Mouse (Mus musculus) hindbrain, embryonic 14.5 days (tissue): ENCODE data around the gene Wwox. TPM values are rescaled to one million over a fixed set of nuclear protein-coding genes. Genes with fewer than 3 reads are reported as not detected.

Experiments used
- ATAC-seq: fragments of 200-750 bp; cut with Nextera tagmentation; 2 replicates; pipeline ENCODE4 v1.8.0; 2017; ENCODE audit warnings: moderate number of reproducible peaks, mild to moderate bottlenecking, moderate TSS enrichment, moderate library complexity; ENCODE audit not compliant: low FRiP score
- DNase-seq: peaks from one replicate; pipeline ENCODE4 v3.0.0-alpha.2; 2015; ENCODE audit warnings: low spot score
- H3K27ac ChIP-seq: fragments of 300-500 bp; sonication (generic); 2 replicates; pipeline ENCODE4 v1.5.1; 2014; ENCODE audit warnings: mild to moderate bottlenecking, moderate library complexity
- H3K27me3 ChIP-seq: fragments of 300-500 bp; sonication (generic); 2 replicates; pipeline ENCODE4 v1.6.1; 2014; ENCODE audit warnings: mild to moderate bottlenecking, low read length, mixed read lengths; ENCODE audit not compliant: control insufficient read depth, insufficient read depth
- H3K36me3 ChIP-seq: fragments of 300-500 bp; sonication (generic); replicated peaks from 2 replicates; pipeline ENCODE4 v1.6.1; 2014; ENCODE audit not compliant: control insufficient read depth, insufficient read depth
- H3K4me1 ChIP-seq: fragments of 300-500 bp; sonication (generic); replicated peaks from 2 replicates; pipeline ENCODE4 v1.6.1; 2014; ENCODE audit warnings: antibody characterized with exemption, low read length, mixed read lengths; ENCODE audit not compliant: control insufficient read depth, insufficient read depth
- H3K4me2 ChIP-seq: fragments of 300-500 bp; sonication (generic); replicated peaks from 2 replicates; pipeline ENCODE4 v1.6.1; 2014; ENCODE audit warnings: mild to moderate bottlenecking, moderate library complexity
- H3K4me3 ChIP-seq: fragments of 300-500 bp; sonication (generic); replicated peaks from 2 replicates; pipeline ENCODE4 v1.5.1; 2014; ENCODE audit warnings: mild to moderate bottlenecking, low read length
- H3K9ac ChIP-seq: fragments of 300-500 bp; sonication (generic); 2 replicates; pipeline ENCODE4 v1.6.1; 2014
- H3K9me3 ChIP-seq: fragments of 300-500 bp; sonication (generic); 2 replicates; pipeline ENCODE4 v1.6.1; 2016; ENCODE audit warnings: low read length; ENCODE audit not compliant: control insufficient read depth
- WGBS: fragments of 180-500 bp; shearing (Covaris S2); extraction: QIAGEN DNeasy Blood & Tissue Kit; methylation state at CpG from one replicate; pipeline ENCODE4 v1.1.7; 2014; 5-methylcytosine and 5-hydroxymethylcytosine counted together
- polyA plus RNA-seq: library from polyadenylated mRNA; unstranded; fragments of >200 nt; fragmentation: Nextera tagmentation; extraction: Ambion mirVana; gene quantifications from 2 replicates; pipeline ENCODE4 v1.2.1, GENCODE M21; 2014

Wwox gene
- polyA plus RNA-seq, 1 experiment from 2014 or later, result 12.7 TPM

- no peak for DNase-seq
Measured at GRCm38 (mm10) chr8:114675151-114675550, 235.7 kb downstream of the Wwox start.

GRCm38 (mm10) chr8:114676918-114677317 lies 237.5 kb downstream of the Wwox start:
- no peaks in the 10 kb centered on the region for H3K9me3 ChIP-seq
- no peaks in the 10 kb centered on the region for H3K36me3 ChIP-seq
- no peak overlapping the region for H3K4me3 ChIP-seq
- H3K4me1 ChIP-seq, result no peaks in the 10 kb centered on the region
- no peaks in the 10 kb centered on the region for H3K27me3 ChIP-seq
- WGBS, result 93% methylated on average over 2 of the region's 2 CpGs
- H3K9ac ChIP-seq, result no peak overlapping the region
- DNase-seq, result no peak
- no peak for ATAC-seq
- no peak overlapping the region for H3K27ac ChIP-seq
- H3K4me2 ChIP-seq, result no peak overlapping the region

More at GRCm38 (mm10) chr8:114675151-114675550, 235.7 kb downstream of the Wwox start:
- no peak for ATAC-seq
- no peaks in the 10 kb centered on the region for H3K36me3 ChIP-seq
- H3K27ac ChIP-seq, result no peak overlapping the region
- H3K9me3 ChIP-seq, result no peaks in the 10 kb centered on the region
- H3K4me1 ChIP-seq, result no peaks in the 10 kb centered on the region
- WGBS, result 77% methylated on average over 7 of the region's 7 CpGs
- no peak overlapping the region for H3K4me2 ChIP-seq
- H3K27me3 ChIP-seq, result no peaks in the 10 kb centered on the region
- no peak overlapping the region for H3K9ac ChIP-seq
- H3K4me3 ChIP-seq, result no peak overlapping the region

DNA sequence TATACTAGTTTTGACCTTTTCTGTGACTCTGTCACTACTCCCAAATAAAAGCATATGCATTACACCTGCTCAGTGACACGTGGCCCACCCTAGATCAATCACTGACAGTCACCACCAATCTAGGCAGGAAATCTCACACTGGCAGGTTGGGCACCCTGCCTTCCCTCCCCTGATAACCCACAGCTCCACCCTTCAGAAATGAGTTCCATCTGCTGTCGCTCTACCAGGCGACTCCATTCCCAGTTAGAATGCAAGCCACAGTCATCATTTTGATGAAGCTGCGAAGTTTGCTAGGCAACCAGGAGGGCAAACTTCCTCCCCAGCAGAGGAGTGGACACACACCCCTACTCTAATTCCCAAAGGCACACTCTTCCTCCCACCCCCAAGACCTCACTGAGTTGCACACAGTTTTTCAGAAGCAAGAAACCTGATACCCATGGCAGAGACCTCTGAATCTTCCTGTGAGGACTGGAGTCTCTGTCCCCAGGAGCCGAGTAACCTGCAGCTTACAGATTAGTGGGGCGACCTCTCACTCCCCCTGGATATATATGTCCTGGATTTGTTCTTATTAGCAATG lies 238.2 kb downstream of the Wwox start:
- no peaks in the 10 kb centered on the region for H3K36me3 ChIP-seq

DNA sequence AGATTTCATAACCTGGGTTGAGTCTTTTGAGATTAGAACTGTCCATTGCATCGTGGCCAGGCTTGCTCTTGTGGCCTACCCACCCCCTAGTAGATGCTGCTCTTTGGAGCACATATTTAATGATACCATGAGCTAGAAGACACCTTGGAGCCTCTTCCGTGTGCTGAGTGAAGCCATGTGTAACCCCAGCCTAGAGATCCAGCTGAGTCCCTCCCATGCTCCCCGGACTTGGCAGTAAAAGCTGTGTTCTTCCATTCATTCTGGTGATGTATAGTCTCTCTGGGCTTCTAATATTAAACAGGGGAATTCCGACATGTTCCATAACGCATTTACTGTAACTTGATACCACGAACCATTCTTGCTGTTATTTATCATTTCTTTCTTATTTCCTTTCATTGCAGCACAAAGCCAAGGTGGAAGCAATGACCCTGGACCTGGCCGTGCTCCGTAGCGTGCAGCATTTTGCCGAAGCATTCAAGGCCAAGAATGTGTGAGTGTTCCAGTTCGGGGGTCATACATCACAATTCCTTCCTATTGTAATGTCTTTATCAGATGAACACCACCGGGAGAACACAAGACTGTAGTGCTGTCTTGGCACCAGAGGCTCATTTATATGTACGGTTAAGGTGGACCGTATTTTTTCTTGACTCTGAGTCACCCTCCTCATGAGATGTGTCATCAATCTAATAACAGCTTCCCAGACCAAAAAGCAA lies 240.1 kb downstream of the Wwox start:
- Histone ChIP-seq H3K4me2 (no peak overlapping the region), H3K9me3 (no peaks in the 10 kb centered on the region), H3K27me3 (no peaks in the 10 kb centered on the region), H3K36me3 (no peaks in the 10 kb centered on the region), H3K9ac (no peak overlapping the region), H3K27ac (no peak overlapping the region), H3K4me1 (no peaks in the 10 kb centered on the region), H3K4me3 (no peak overlapping the region)
- 69% methylated on average over 14 of the region's 14 CpGs for WGBS
- DNase-seq, result no peak
- ATAC-seq, result no peak

More for the DNA sequence above, 238.2 kb downstream of the Wwox start:
- WGBS, result 72% methylated on average over 6 of the region's 6 CpGs
- H3K9ac ChIP-seq, result no peak overlapping the region
- no peak overlapping the region for H3K27ac ChIP-seq
- ATAC-seq (no peak), DNase-seq (no peak)
- no peaks in the 10 kb centered on the region for H3K9me3 ChIP-seq
- no peak overlapping the region for H3K4me2 ChIP-seq
- H3K4me1 ChIP-seq, result no peaks in the 10 kb centered on the region
- H3K27me3 ChIP-seq, result no peaks in the 10 kb centered on the region
- H3K4me3 ChIP-seq, result no peak overlapping the region

- Histone ChIP-seq H3K4me3 (no peak overlapping the region), H3K4me1 (no peaks in the 10 kb centered on the region), H3K4me2 (no peak overlapping the region), H3K27ac (no peak overlapping the region), H3K27me3 (no peaks in the 10 kb centered on the region), H3K9ac (no peak overlapping the region), H3K36me3 (no peaks in the 10 kb centered on the region), H3K9me3 (no peaks in the 10 kb centered on the region)
- ATAC-seq (no peak), DNase-seq (no peak)
- WGBS, result 82% methylated on average over 10 of the region's 10 CpGs
Measured at GRCm38 (mm10) chr8:114681136-114681535, 241.7 kb downstream of the Wwox start.

GRCm38 (mm10) chr8:114682166-114682565 lies 242.7 kb downstream of the Wwox start:
- Histone ChIP-seq H3K4me1 (no peaks in the 10 kb centered on the region), H3K4me3 (no peak overlapping the region), H3K9ac (no peak overlapping the region), H3K9me3 (no peaks in the 10 kb centered on the region), H3K4me2 (no peak overlapping the region), H3K27ac (no peak overlapping the region), H3K27me3 (no peaks in the 10 kb centered on the region), H3K36me3 (no peaks in the 10 kb centered on the region)
- ATAC-seq (no peak), DNase-seq (no peak)
- WGBS, result 64% methylated on average over 10 of the region's 10 CpGs

- H3K27me3 ChIP-seq, result no peaks in the 10 kb centered on the region
- H3K4me2 ChIP-seq, result no peak overlapping the region
- H3K36me3 ChIP-seq, result no peaks in the 10 kb centered on the region
- no peaks in the 10 kb centered on the region for H3K4me1 ChIP-seq
- no peaks in the 10 kb centered on the region for H3K9me3 ChIP-seq
- H3K27ac ChIP-seq, result no peak overlapping the region
- no peak overlapping the region for H3K4me3 ChIP-seq
- WGBS, result 89% methylated on average over 11 of the region's 11 CpGs
- H3K9ac ChIP-seq, result no peak overlapping the region
- no peak for DNase-seq
- ATAC-seq, result no peak
Measured at GRCm38 (mm10) chr8:114684046-114684702, 244.7 kb downstream of the Wwox start.

DNA sequence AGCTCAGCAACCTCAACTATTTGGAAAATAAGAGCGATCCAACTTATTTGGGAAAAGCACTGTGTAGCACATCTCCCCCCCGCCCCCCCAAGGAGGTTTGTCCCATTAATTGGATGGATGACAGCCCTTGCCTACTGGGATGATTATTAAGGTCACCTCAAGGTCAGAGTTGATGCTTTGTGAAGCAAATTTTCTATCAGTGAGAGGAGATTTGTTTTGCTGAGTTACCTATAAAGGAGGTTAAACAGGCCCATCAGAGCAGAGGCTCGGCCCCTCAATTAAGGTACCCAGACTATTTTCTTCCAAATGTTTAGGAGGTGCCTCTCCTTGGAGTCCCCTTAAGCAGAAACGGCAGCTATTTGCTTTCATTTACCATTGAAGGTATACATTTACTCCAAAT lies 247.0 kb downstream of the Wwox start:
- Histone ChIP-seq H3K27ac (no peak overlapping the region), H3K9me3 (no peaks in the 10 kb centered on the region), H3K4me1 (no peaks in the 10 kb centered on the region), H3K4me3 (no peak overlapping the region), H3K9ac (no peak overlapping the region), H3K4me2 (no peak overlapping the region), H3K36me3 (no peaks in the 10 kb centered on the region), H3K27me3 (no peaks in the 10 kb centered on the region)
- no peak for ATAC-seq
- no peak for DNase-seq
- WGBS, result 70% methylated on average over 4 of the region's 4 CpGs

DNA sequence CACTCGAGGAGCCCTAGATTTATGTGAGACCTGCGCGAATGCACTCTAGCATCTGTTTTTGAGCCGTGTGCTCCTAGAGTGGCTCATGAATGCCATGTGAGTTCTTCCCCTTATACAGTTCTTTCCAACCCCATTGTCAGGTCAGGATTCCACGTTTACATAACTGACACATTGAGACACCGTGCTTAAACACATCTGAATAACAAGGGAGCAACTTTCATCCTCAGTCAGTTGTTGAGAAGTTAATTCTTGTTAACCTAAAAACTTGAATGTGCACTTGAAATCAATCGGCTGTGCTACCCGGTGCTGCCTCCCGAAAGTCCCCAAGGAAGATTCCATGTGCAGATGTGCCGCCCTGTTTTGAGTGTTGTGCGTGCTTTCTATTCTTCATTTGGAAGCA lies 249.3 kb downstream of the Wwox start:
- Histone ChIP-seq H3K9ac (no peak overlapping the region), H3K27me3 (no peaks in the 10 kb centered on the region), H3K27ac (no peak overlapping the region), H3K9me3 (no peaks in the 10 kb centered on the region), H3K4me3 (no peak overlapping the region), H3K4me1 (no peaks in the 10 kb centered on the region), H3K4me2 (no peak overlapping the region), H3K36me3 (no peaks in the 10 kb centered on the region)
- ATAC-seq, result no peak
- 81% methylated on average over 11 of the region's 11 CpGs for WGBS
- no peak for DNase-seq
